Mouse (Mus musculus): ENCODE measurements around the gene Leng8.

Gene Leng8

DNA sequence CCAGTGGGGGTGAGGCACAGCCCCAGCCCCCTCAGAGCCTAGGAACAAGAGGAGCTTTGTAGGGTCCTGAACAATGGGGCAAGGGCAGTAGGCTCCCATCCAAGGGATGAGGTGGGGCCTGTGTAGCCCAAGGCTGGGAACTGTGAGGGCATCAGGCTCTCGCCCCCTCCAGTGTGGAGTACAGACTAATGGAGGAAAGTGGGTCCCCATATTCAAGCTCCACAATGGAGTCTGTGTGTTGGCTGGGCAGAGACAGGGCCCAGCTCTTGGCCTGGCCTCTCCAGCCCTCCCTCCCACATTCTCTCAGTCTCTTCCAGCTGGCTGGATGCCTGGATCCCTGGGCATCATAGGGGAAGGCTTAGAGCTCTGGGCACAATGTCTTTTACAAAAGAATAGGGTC, 13.1 kb upstream of the Leng8 start:
- TF ChIP-seq CTCF (conservative IDR thresholded peaks at IDR 0.05; ENCODE audit: low read length) (no peak), NANOG (IDR thresholded peaks at IDR 0.05; ENCODE audit: borderline replicate concordance, low read length) (no peak), POU5F1 (IDR thresholded peaks at IDR 0.05; ENCODE audit: borderline replicate concordance, low read length) (no peak)
- Histone ChIP-seq H3K4me1 (replicated peaks; ENCODE audit: low read depth, low read length) (peaks cover 93% of the 10 kb centered on the region), H3K27me3 (ENCODE audit: insufficient read depth, low read length) (no peaks in the 10 kb centered on the region), H3K9me3 (ENCODE audit: low read length) (no peaks in the 10 kb centered on the region), H3K4me3 (replicated peaks; ENCODE audit: low read length) (peak overlapping the region; percentile 75), H3K36me3 (ENCODE audit: insufficient read depth, low read length) (peaks cover 22% of the 10 kb centered on the region)

DNA sequence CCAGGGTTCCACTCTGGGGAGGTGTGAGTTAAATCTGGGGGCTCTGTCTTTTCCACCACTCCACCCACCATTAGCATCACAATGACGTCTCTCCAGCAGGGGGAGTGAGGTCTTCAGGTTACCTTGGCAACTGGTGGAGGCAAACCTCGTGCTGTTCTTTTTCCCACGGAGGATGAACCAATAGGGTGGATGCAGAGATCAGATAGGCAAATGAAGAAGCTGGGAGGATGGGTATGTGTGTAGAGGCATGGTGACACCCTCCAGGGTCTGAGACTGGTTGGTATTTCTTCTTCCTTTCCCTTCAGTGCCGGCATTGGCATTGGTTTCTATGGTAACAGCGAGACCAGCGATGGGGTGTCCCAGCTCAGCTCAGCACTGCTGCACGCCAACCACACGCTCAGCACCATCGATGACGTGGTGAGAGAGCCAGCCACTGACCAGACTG, 12.5 kb upstream of the Leng8 start:
- Histone ChIP-seq H3K4me3 (replicated peaks; ENCODE audit: low read length) (peak overlapping the region; percentile 75), H3K36me3 (ENCODE audit: insufficient read depth, low read length) (peaks cover 28% of the 10 kb centered on the region), H3K27me3 (ENCODE audit: insufficient read depth, low read length) (no peaks in the 10 kb centered on the region), H3K4me1 (replicated peaks; ENCODE audit: low read depth, low read length) (peaks cover 94% of the 10 kb centered on the region), H3K9me3 (ENCODE audit: low read length) (no peaks in the 10 kb centered on the region)
- TF ChIP-seq POU5F1 (IDR thresholded peaks at IDR 0.05; ENCODE audit: borderline replicate concordance, low read length), result peak; percentile 90
- TF ChIP-seq CTCF (conservative IDR thresholded peaks at IDR 0.05; ENCODE audit: low read length), result no peak
- peak; percentile 52; the same call in 1 of the 2 replicates for TF ChIP-seq NANOG (IDR thresholded peaks at IDR 0.05; ENCODE audit: borderline replicate concordance, low read length)

DNA sequence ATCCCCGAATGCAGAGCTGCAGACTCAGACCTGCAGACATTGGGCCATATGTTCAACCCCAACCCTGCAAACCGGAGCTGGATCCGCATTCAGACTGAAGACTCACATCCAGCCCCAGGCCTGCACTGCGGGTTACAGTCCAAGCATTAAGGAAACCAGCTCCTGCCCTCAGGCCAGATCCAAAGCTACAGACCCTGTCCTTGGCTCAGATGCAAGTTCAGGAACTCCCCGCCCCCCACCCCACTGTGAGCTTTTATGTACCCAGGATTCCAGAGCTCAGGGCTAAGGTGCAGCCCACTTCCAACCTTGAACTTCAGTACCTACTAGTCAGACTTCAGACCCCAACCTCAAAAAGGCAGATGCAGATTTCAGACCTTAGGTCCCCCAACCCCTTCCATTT, 12.0 kb upstream of the Leng8 start:
- Histone ChIP-seq H3K36me3 (ENCODE audit: insufficient read depth, low read length) (peaks cover 33% of the 10 kb centered on the region), H3K4me1 (replicated peaks; ENCODE audit: low read depth, low read length) (peaks cover 97% of the 10 kb centered on the region), H3K27me3 (ENCODE audit: insufficient read depth, low read length) (no peaks in the 10 kb centered on the region), H3K9me3 (ENCODE audit: low read length) (no peaks in the 10 kb centered on the region), H3K4me3 (replicated peaks; ENCODE audit: low read length) (peak overlapping the region; percentile 75)
- TF ChIP-seq NANOG (IDR thresholded peaks at IDR 0.05; ENCODE audit: borderline replicate concordance, low read length), result no peak; the same call in 1 of the 2 replicates
- no peak for TF ChIP-seq CTCF (conservative IDR thresholded peaks at IDR 0.05; ENCODE audit: low read length)
- TF ChIP-seq POU5F1 (IDR thresholded peaks at IDR 0.05; ENCODE audit: borderline replicate concordance, low read length), result no peak; the same call in 1 of the 2 replicates

DNA sequence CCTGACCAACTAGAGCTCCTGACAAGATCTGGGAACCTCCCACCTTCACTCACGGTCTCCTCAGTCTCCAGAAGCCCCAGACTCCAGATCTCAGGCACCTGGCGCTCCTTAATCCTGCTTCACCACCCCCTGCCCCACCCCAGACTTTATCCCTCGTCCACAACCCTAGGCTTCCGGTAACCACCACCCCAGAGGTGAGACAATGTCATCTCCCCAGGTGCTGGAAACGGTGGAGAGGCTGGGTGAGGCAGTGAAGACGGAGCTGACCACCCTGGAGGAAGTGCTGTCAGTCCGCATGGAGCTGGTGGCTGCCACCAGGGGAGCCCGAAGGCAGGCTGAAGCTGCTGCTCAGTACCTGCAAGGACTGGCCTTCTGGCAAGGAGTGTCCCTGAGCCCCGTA, 11.5 kb upstream of the Leng8 start:
- Histone ChIP-seq H3K9me3 (ENCODE audit: low read length) (no peaks in the 10 kb centered on the region), H3K4me3 (replicated peaks; ENCODE audit: low read length) (peak overlapping the region; percentile 75), H3K36me3 (ENCODE audit: insufficient read depth, low read length) (peaks cover 38% of the 10 kb centered on the region), H3K27me3 (ENCODE audit: insufficient read depth, low read length) (no peaks in the 10 kb centered on the region), H3K4me1 (replicated peaks; ENCODE audit: low read depth, low read length) (peaks cover 97% of the 10 kb centered on the region)
- TF ChIP-seq CTCF (conservative IDR thresholded peaks at IDR 0.05; ENCODE audit: low read length), result peak; percentile 21
- TF ChIP-seq POU5F1 (IDR thresholded peaks at IDR 0.05; ENCODE audit: borderline replicate concordance, low read length), result no peak

DNA sequence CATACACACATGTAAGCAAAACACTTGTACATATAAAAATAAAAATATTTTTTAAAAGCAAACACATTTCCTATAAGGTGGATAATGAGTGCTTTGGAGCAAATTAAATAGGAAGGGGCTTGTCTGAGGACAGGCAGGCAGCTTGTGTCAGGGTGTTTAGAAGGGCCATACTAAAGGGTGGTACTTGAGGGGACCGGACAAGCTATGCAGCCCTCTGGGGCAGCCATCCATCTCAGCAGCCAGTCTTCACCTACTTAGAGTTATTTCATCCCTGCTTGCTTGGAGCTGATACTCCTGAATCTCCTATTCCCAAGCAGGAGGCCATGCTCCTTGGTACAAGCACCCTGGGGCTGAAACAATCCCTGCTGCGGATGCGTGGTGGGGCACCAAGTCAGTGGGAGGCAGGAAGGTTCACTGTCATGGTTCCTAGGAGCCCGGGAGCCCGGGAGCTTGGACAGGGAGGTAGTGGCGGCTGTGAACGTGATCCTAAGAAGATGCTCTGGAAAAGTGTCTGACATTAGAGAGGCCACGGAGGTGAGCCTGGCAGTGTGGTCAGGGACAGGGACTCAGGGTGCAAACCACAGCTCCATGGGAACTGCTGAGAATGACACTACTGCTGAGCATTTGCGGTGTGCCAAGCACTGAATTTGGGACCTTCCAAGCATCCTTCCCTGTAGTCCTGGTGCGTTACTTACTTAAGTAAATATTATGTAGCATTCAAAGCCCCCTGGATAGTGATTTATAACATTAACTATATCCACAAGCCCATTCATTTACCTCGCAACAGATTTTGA, 9.7 kb upstream of the Leng8 start:
- Histone ChIP-seq H3K27me3 (ENCODE audit: insufficient read depth, low read length) (no peaks in the 10 kb centered on the region), H3K4me3 (replicated peaks; ENCODE audit: low read length) (peak overlapping the region; percentile 39), H3K36me3 (ENCODE audit: insufficient read depth, low read length) (peaks cover 52% of the 10 kb centered on the region), H3K4me1 (replicated peaks; ENCODE audit: low read depth, low read length) (peaks cover 95% of the 10 kb centered on the region), H3K9me3 (ENCODE audit: low read length) (no peaks in the 10 kb centered on the region)
- no peak for TF ChIP-seq POU5F1 (IDR thresholded peaks at IDR 0.05; ENCODE audit: borderline replicate concordance, low read length)
- no peak for TF ChIP-seq CTCF (conservative IDR thresholded peaks at IDR 0.05; ENCODE audit: low read length)
- no peak for TF ChIP-seq NANOG (IDR thresholded peaks at IDR 0.05; ENCODE audit: borderline replicate concordance, low read length)

DNA sequence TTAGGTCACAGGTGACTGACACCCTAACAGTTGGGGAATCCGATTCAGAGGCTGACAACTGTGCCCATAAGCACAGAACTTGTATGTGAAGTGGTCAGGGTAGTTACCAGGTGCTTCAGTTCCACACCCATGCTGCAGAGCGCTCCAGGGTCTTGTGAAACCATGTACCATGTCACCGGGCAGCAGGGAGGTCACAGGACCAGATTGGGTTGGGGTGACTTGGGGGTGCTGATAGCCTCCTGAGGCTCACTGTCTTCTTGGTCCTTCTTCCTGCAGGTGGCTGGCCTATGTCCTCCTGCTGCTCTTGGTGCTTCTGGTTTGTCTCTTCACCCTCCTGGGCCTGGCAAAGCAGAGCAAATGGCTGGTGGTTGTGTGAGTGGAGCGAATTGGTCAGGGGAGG, 8.9 kb upstream of the Leng8 start:
- TF ChIP-seq CTCF (conservative IDR thresholded peaks at IDR 0.05; ENCODE audit: low read length) (no peak), POU5F1 (IDR thresholded peaks at IDR 0.05; ENCODE audit: borderline replicate concordance, low read length) (no peak), NANOG (IDR thresholded peaks at IDR 0.05; ENCODE audit: borderline replicate concordance, low read length) (no peak)
- no peaks in the 10 kb centered on the region for H3K27me3 ChIP-seq (ENCODE audit: insufficient read depth, low read length)
- H3K36me3 ChIP-seq (ENCODE audit: insufficient read depth, low read length), result peaks cover 59% of the 10 kb centered on the region

DNA sequence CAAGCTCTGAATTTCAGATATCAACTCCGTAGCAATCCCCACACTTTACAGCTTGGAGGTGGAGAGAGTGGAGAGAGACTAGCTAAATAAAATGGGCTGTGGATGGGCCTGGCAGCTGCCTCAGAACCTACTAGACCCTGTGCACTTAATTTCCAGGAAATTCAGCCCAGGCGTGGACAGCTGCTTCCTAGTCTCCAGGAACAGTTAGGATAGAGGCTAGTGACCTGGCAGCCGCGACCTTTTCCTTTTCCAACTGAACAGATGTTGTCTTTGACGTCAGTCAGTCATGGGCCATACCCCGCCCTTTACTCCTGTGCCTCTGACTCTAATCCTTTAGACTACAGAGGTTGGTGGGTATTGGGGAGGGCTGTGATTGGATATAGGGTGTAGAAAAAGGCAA, 8.0 kb upstream of the Leng8 start:
- H3K9me3 ChIP-seq (ENCODE audit: low read length), result no peaks in the 10 kb centered on the region
- peaks cover 95% of the 10 kb centered on the region for H3K4me1 ChIP-seq (replicated peaks; ENCODE audit: low read depth, low read length)
- H3K27me3 ChIP-seq (ENCODE audit: insufficient read depth, low read length), result no peaks in the 10 kb centered on the region
- peaks cover 68% of the 10 kb centered on the region for H3K36me3 ChIP-seq (ENCODE audit: insufficient read depth, low read length)
- TF ChIP-seq POU5F1 (IDR thresholded peaks at IDR 0.05; ENCODE audit: borderline replicate concordance, low read length) (no peak), CTCF (conservative IDR thresholded peaks at IDR 0.05; ENCODE audit: low read length) (no peak), NANOG (IDR thresholded peaks at IDR 0.05; ENCODE audit: borderline replicate concordance, low read length) (no peak)
- no peak overlapping the region for H3K4me3 ChIP-seq (replicated peaks; ENCODE audit: low read length)

More for the DNA sequence above, 8.9 kb upstream of the Leng8 start:
- peaks cover 95% of the 10 kb centered on the region for H3K4me1 ChIP-seq (replicated peaks; ENCODE audit: low read depth, low read length)
- H3K4me3 ChIP-seq (replicated peaks; ENCODE audit: low read length), result no peak overlapping the region
- no peaks in the 10 kb centered on the region for H3K9me3 ChIP-seq (ENCODE audit: low read length)

DNA sequence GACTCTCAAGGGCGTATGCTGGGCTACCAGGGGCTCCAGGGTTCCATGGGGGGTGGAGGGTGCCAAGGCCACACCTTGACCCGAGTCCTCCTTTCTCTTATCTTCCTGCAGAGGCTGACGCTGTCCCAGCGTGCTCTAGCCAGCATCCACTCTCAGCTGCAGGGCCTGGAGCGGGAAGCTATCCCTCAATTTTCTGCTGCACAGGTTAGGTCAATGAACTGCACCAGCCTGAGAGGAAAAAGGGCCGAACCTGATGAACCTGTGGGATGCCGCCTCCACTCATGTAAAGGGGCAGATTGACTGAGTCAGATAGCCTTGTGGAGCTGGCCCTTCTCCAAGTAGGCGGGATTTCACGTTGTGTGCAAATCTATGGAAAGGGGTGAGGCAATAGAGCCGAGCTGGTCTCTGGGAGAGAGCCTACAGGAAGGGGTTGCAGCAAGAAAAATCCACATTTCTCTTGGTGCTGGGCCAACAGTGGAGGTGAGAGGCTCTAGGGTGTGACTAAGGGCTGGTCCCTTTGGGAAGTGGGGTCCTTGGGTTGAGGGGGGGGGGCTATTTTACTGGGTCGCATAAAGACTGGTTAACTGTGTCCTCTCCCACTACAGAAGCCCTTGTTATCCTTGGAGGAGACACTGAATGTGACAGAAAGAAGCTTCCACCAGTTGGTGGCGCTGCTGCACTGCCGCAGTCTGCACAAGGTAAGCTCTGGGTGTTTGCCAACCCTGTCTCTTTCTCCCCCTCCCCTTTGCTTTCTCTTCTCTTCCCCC, 6.0 kb upstream of the Leng8 start:
- Histone ChIP-seq H3K9me3 (ENCODE audit: low read length) (no peaks in the 10 kb centered on the region), H3K36me3 (ENCODE audit: insufficient read depth, low read length) (peaks cover 80% of the 10 kb centered on the region), H3K4me3 (replicated peaks; ENCODE audit: low read length) (0 out of 2 replicates have a peak overlapping the region, but pooled peaks have one; percentile 13), H3K27me3 (ENCODE audit: insufficient read depth, low read length) (no peaks in the 10 kb centered on the region), H3K4me1 (replicated peaks; ENCODE audit: low read depth, low read length) (peaks cover 97% of the 10 kb centered on the region)
- no peak for TF ChIP-seq POU5F1 (IDR thresholded peaks at IDR 0.05; ENCODE audit: borderline replicate concordance, low read length)
- peak; percentile 78 for TF ChIP-seq CTCF (conservative IDR thresholded peaks at IDR 0.05; ENCODE audit: low read length)

Measured in E14TG2a.4 (cell line).